Mouse (Mus musculus) myocyte (in vitro differentiated cells): Measurements from ENCODE around the gene Tnfrsf23. TPM values are rescaled to one million over a fixed set of nuclear protein-coding genes. Genes with fewer than 3 reads are reported as not detected.
"Not testable (repeated sequence)": the region's sequence is repeated elsewhere in the genome, so short reads cannot be mapped to it uniquely, and the experiment has no call there.

Source experiments
- H3K27me3 ChIP-seq: one replicate; pipeline ENCODE4 v1.6.1; 2011; ENCODE audit not compliant: control insufficient read depth, insufficient read depth, insufficient read length
- H3K36me3 ChIP-seq: one replicate; pipeline ENCODE4 v1.6.1; 2011; ENCODE audit not compliant: control insufficient read depth, insufficient read depth
- H3K4me2 ChIP-seq: one replicate; pipeline ENCODE4 v1.6.1; 2011; ENCODE audit warnings: low read depth, control low read depth
- H3K4me3 ChIP-seq: one replicate; pipeline ENCODE4 v1.5.1; 2011; ENCODE audit warnings: mild to moderate bottlenecking, control low read depth, moderate library complexity
- H3K79me2 ChIP-seq: one replicate; pipeline ENCODE4 v1.6.1; 2011; ENCODE audit not compliant: control insufficient read depth, insufficient read depth
- H3ac ChIP-seq: one replicate; pipeline ENCODE4 v1.6.1; 2011; ENCODE audit not compliant: control insufficient read depth, insufficient read length
- CEBPB ChIP-seq: IDR thresholded peaks from 2 replicates; pipeline ENCODE4 v1.6.1; 2011; ENCODE audit warnings: mild to moderate bottlenecking, moderate library complexity; ENCODE audit not compliant: poor library complexity, insufficient read depth, severe bottlenecking
- E2F4 ChIP-seq: IDR thresholded peaks from one replicate; pipeline ENCODE4 v1.6.1; 2011; ENCODE audit warnings: mild to moderate bottlenecking, control low read depth, moderate library complexity; ENCODE audit not compliant: insufficient read depth
- MAX ChIP-seq: IDR thresholded peaks from one replicate; pipeline ENCODE4 v1.6.1; 2011; ENCODE audit warnings: low read depth, mild to moderate bottlenecking, control low read depth
- MYOD1 ChIP-seq, 3 experiments: IDR thresholded peaks; one replicate each; pipeline ENCODE4 v1.6.1; 2011; ENCODE audit warnings: control low read depth in 2 of 3, low read depth in 2 of 3, mild to moderate bottlenecking in 2 of 3, moderate library complexity in 1 of 3; ENCODE audit not compliant: insufficient read length in 2 of 3, control insufficient read depth in 1 of 3
- MYOG ChIP-seq, 3 experiments: IDR thresholded peaks; one replicate each; pipeline ENCODE4 v1.6.1; 2011; ENCODE audit warnings: control low read depth in 2 of 3, low read depth in 2 of 3, mild to moderate bottlenecking in 2 of 3; ENCODE audit not compliant: insufficient read length in 2 of 3, control insufficient read depth in 1 of 3, insufficient read depth in 1 of 3
- POLR2A ChIP-seq: IDR thresholded peaks from one replicate; pipeline ENCODE4 v1.6.1; 2011; ENCODE audit warnings: low read depth, mild to moderate bottlenecking, control low read depth, moderate library complexity; ENCODE audit not compliant: insufficient read length
- POLR2AphosphoS2 ChIP-seq: IDR thresholded peaks from one replicate; pipeline ENCODE4 v1.6.1; 2011; ENCODE audit warnings: low read depth, control low read depth; ENCODE audit not compliant: insufficient read length
- REST ChIP-seq: IDR thresholded peaks from one replicate; pipeline ENCODE4 v1.6.1; 2011; ENCODE audit warnings: mild to moderate bottlenecking, control low read depth, moderate library complexity; ENCODE audit not compliant: insufficient read depth, insufficient read length
- SRF ChIP-seq: IDR thresholded peaks from one replicate; pipeline ENCODE4 v1.6.1; 2011; ENCODE audit warnings: low read depth; ENCODE audit not compliant: control insufficient read depth, insufficient read length
- TCF12 ChIP-seq: IDR thresholded peaks from one replicate; pipeline ENCODE4 v1.6.1; 2011; ENCODE audit warnings: mild to moderate bottlenecking, control low read depth; ENCODE audit not compliant: poor library complexity, insufficient read depth, severe bottlenecking
- TCF3 ChIP-seq: IDR thresholded peaks from one replicate; pipeline ENCODE4 v1.6.1; 2011; ENCODE audit warnings: low read depth, control low read depth; ENCODE audit not compliant: insufficient read length
- USF1 ChIP-seq: IDR thresholded peaks from one replicate; pipeline ENCODE4 v1.6.1; 2011; ENCODE audit warnings: low read depth, mild to moderate bottlenecking, control low read depth, moderate library complexity
- polyA plus RNA-seq: library from polyadenylated mRNA; unstranded; fragments of >200 nt; fragmentation: generic; extraction: Trizol; gene quantifications from one replicate; pipeline ENCODE4 v1.2.1, GENCODE M21; 2012; ENCODE audit warnings: missing spikeins

The Tnfrsf23 gene
- polyA plus RNA-seq, 1 experiment = 25.7 TPM

DNA sequence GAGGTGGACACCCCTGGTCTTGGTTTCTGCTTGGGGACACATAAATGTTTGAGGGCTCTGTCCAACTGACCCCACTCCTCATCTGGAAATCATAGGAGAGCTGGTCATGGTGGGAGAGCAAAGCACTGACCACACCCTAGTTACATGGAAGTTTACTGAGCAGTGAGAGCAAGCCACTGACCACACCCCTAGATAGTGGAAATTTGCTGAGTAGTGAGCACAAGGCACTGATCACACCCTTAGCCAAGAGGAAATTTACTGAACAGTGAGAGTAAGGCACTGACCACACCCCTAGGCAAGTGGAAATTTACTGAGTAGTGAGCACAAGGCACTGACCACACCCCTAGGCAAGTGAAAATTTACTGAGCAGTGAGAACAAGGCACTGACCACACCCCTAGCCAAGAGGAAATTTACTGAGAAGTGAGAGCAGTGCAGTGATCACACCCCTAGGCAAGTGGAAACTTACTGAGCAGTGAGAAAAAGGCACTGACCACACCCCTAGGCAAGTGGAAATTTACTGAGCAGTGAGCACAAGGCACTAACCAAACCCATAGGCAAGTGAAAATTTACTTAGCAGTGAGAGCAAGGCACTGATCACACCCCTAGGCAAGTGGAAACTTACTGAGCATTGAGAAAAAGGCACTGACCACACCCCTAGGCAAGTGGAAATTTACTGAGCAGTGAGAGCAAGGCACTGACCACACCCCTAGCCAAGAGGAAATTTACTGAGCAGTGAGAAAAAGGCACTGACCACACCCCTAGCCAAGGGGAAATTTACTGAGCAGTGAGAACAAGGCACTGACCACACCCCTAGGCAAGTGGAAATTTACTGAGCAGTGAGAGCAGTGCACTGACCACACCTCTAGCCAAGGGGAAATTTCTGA lies 19.0 kb downstream of the Tnfrsf23 start:
- H3K4me3 ChIP-seq = no peak overlapping the region
- H3K79me2 ChIP-seq = no peaks in the 10 kb centered on the region
- peaks cover 4% of the 10 kb centered on the region for H3K36me3 ChIP-seq
- no peaks in the 10 kb centered on the region for H3K27me3 ChIP-seq
- TF ChIP-seq E2F4 (no peak), USF1 (no peak), POLR2A (no peak), TCF12 (no peak), REST (no peak), MAX (no peak), CEBPB (no peak), SRF (no peak), MYOG (IDR thresholded peaks at IDR 0.05; ENCODE audit: control insufficient read depth in 1 of 3, insufficient read depth in 1 of 3, insufficient read length in 2 of 3, low read depth in 2 of 3) (no peak), POLR2AphosphoS2 (no peak), TCF3 (no peak), MYOD1 (IDR thresholded peaks at IDR 0.05; ENCODE audit: control insufficient read depth in 1 of 3, insufficient read length in 2 of 3, low read depth in 2 of 3) (no peak)
- H3K4me2 ChIP-seq = no peak overlapping the region
- H3ac ChIP-seq = no peak overlapping the region

DNA sequence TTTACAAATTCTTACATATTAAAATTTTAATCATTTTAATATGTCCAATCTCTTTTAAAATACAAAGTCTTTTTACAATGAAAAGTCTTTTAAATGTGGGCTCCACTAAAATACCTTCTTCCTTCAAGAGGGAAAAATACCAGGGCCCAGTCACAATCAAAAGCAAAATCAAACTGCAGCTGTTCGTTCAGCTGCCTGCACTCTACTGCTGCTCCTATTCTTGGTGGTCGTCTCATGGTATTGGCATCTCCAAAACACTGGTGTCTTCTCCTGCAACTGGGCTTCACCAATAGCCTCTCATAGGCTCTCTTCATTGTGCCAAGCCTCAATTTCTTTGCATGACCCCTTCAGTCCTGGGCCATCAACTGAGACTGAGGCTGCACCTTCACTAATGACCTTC lies 22.2 kb downstream of the Tnfrsf23 start:
- no peak overlapping the region for H3K4me2 ChIP-seq
- no peaks in the 10 kb centered on the region for H3K27me3 ChIP-seq
- H3K4me3 ChIP-seq = no peak overlapping the region
- TF ChIP-seq CEBPB = no peak
- TF ChIP-seq MYOD1 (IDR thresholded peaks at IDR 0.05; ENCODE audit: control insufficient read depth in 1 of 3, insufficient read length in 2 of 3, low read depth in 2 of 3) = peak; percentile 52 to 87 (median 81)
- TF ChIP-seq MAX = no peak
- peak; percentile 74 for TF ChIP-seq TCF12
- TF ChIP-seq POLR2AphosphoS2 = no peak
- TF ChIP-seq MYOG (IDR thresholded peaks at IDR 0.05; ENCODE audit: control insufficient read depth in 1 of 3, insufficient read depth in 1 of 3, insufficient read length in 2 of 3, low read depth in 2 of 3) = peak in 2 of 3 experiments; percentile 81 to 87
- no peak for TF ChIP-seq USF1
- no peak for TF ChIP-seq SRF
- peak; percentile 58 for TF ChIP-seq TCF3
- TF ChIP-seq E2F4 = no peak
- no peaks in the 10 kb centered on the region for H3K79me2 ChIP-seq
- H3K36me3 ChIP-seq = peaks cover 4% of the 10 kb centered on the region
- no peak overlapping the region for H3ac ChIP-seq

DNA sequence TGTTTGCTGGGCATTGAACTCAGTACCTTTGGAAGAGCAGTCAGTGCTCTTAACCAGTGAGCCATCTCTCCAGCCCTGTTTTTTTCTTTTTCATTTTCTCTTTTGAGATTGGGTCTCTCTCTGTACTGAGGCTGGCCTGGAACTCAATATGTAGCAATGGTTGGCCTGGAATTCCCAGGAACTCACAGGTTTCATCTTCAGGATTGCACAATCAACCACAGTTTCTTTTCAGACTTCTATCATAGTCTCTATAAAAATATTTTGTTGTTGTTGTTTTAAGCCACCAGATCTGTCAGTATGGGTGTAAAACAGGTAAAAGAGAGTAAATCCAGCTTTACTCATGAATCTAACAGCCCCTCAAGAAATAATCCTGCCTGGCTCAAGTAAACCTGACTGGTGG lies 24.9 kb downstream of the Tnfrsf23 start:
- TF ChIP-seq TCF12 (no peak), TCF3 (no peak), CEBPB (peak; percentile 74; the same call in 1 of the 2 replicates), E2F4 (no peak), REST (no peak)
- Histone ChIP-seq H3ac (no peak overlapping the region), H3K79me2 (no peaks in the 10 kb centered on the region), H3K27me3 (no peaks in the 10 kb centered on the region), H3K4me2 (no peak overlapping the region), H3K36me3 (no peaks in the 10 kb centered on the region), H3K4me3 (no peak overlapping the region)

- not testable (repeated sequence) for H3K79me2 ChIP-seq, H3K36me3 ChIP-seq, H3K27me3 ChIP-seq
- Histone ChIP-seq H3K4me3 (peak overlapping the region; percentile 52), H3ac (peak overlapping the region; percentile 36), H3K4me2 (peak overlapping the region; percentile 27)
Measured at GRCm38 (mm10) chr7:143649769-143650346, 35.8 kb downstream of the Tnfrsf23 start.

DNA sequence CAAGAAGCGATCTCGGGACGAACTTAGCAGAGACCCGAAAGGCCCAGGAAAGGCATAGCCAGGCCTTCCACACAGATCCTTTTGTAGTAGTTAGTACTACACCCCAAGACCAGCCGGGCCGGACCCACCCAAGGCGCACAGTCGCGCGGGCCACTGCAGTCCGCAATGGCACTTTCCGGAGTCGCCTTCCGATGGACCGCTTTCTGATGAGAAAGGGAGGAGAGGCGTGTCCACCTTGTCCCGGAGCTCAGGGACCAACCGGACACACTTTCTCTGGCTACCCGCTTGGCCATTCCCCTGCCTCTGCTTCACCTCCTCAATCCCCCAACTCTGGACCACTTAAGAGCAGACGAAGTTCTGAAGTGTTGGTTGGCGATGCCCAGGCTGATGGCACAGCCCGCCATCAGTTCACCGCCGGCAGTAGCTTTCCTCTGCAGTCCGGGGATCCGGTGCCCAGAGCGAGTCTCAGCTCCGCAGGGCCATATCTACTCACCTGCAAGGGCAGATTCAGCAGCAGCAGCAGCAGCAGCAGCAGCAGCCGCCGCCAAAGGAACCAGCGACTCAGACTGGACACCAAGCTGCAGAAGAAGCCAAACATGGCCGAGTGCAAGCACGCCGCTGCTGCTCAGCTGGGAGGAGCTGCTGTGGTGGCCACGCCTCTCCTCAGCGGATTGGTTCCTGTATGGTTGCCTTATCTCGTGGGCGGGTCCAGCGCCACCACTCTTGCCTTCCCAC lies 36.5 kb downstream of the Tnfrsf23 start, which contains the start of gene Tnfrsf22:
TSS of gene Tnfrsf22 (minus strand) at position 628 of the 735 bp plus-strand sequence.
- Histone ChIP-seq H3K79me2 (no peaks in the 10 kb centered on the region), H3K36me3 (no peaks in the 10 kb centered on the region), H3K4me3 (peak within 1 kb of the TSS; percentile 52), H3K4me2 (peak within 1 kb of the TSS; percentile 73), H3ac (peak within 1 kb of the TSS; percentile 36), H3K27me3 (no peaks in the 10 kb centered on the region)
- TF ChIP-seq POLR2A (peak; percentile 94), SRF (peak; percentile 69), POLR2AphosphoS2 (peak; percentile 91), MYOD1 (IDR thresholded peaks at IDR 0.05; ENCODE audit: control insufficient read depth in 1 of 3, insufficient read length in 2 of 3, low read depth in 2 of 3) (peak in 2 of 3 experiments; percentile 4 to 18), CEBPB (no peak), MYOG (IDR thresholded peaks at IDR 0.05; ENCODE audit: control insufficient read depth in 1 of 3, insufficient read depth in 1 of 3, insufficient read length in 2 of 3, low read depth in 2 of 3) (no peak)

DNA sequence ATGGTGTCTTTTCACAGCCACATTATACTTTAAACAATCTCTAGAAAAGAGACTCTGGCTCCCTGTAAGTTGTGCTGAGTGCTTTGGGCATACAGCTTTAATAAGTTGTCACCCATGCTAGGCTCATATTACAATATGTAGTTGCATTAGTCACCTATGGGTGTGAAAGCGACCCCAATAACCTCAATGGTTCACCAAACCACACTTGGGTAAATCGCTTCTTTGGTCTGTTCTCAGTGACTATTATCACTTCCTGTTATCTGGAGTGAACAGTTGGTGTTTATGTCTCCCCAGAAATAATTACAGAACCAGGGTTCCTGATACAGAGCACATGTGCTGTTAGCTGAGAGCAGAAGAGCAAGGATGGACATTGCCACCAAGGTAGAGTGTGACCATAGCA lies 41.7 kb downstream of the Tnfrsf23 start:
- H3K4me2 ChIP-seq, H3K36me3 ChIP-seq, H3K79me2 ChIP-seq, H3K27me3 ChIP-seq, H3ac ChIP-seq, H3K4me3 ChIP-seq: not testable (repeated sequence)
